Mouse (Mus musculus): ENCODE results near the gene Rgs7bp.

GRCm38 (mm10) chr13:105100705-105101104 is 46.0 kb upstream of the Rgs7bp start:
- TF ChIP-seq POLR2A (IDR thresholded peaks at IDR 0.05; ENCODE audit: low read depth, low read length): no peak
- TF ChIP-seq CTCF (IDR thresholded peaks at IDR 0.05; ENCODE audit: borderline replicate concordance, insufficient read depth, low read length): no peak

Measured in embryonic fibroblast, embryonic 13.5 days (primary cell).